Mouse (Mus musculus) limb, embryonic 13.5 days (tissue): Measurements from ENCODE around the gene Tsku. TPM values are rescaled to one million over a fixed set of nuclear protein-coding genes. Genes with fewer than 3 reads are reported as not detected.
A peak's percentile ranks its signal among the peaks of the same experiment; 100 is the strongest.

Experiments
- ATAC-seq: fragments of 200-750 bp; cut with Nextera tagmentation; 2 replicates; pipeline ENCODE4 v1.8.0; 2017; ENCODE audit warnings: low read depth, moderate number of reproducible peaks, moderate TSS enrichment; ENCODE audit not compliant: low FRiP score
- H3K27ac ChIP-seq: fragments of 300-500 bp; sonication (generic); 2 replicates; pipeline ENCODE4 v1.5.1; 2015; ENCODE audit warnings: inconsistent platforms, mild to moderate bottlenecking, moderate library complexity
- H3K27me3 ChIP-seq: fragments of 300-500 bp; sonication (generic); 2 replicates; pipeline ENCODE4 v1.6.1; 2015; ENCODE audit warnings: mild to moderate bottlenecking, inconsistent platforms
- H3K36me3 ChIP-seq: fragments of 300-500 bp; sonication (generic); 2 replicates; pipeline ENCODE4 v1.6.1; 2015; ENCODE audit warnings: inconsistent platforms, mild to moderate bottlenecking, moderate library complexity
- H3K4me1 ChIP-seq: fragments of 300-500 bp; sonication (generic); 2 replicates; pipeline ENCODE4 v1.6.1; 2015; ENCODE audit warnings: inconsistent platforms
- H3K4me2 ChIP-seq: fragments of 300-500 bp; sonication (generic); replicated peaks from 2 replicates; pipeline ENCODE4 v1.6.1; 2015; ENCODE audit warnings: inconsistent platforms, mild to moderate bottlenecking, moderate library complexity
- H3K4me3 ChIP-seq: fragments of 300-500 bp; sonication (generic); 2 replicates; pipeline ENCODE4 v1.5.1; 2015; ENCODE audit warnings: moderate library complexity, mild to moderate bottlenecking, inconsistent platforms
- H3K9ac ChIP-seq: fragments of 300-500 bp; sonication (generic); 2 replicates; pipeline ENCODE4 v1.6.1; 2015; ENCODE audit warnings: mild to moderate bottlenecking, inconsistent platforms
- H3K9me3 ChIP-seq: fragments of 300-500 bp; sonication (generic); 2 replicates; pipeline ENCODE4 v1.6.1; 2016; ENCODE audit warnings: inconsistent platforms
- WGBS: fragments of 180-500 bp; shearing (Covaris S2); methylation state at CpG from one replicate; pipeline ENCODE4 v1.1.7; 2015; 5-methylcytosine and 5-hydroxymethylcytosine counted together
- polyA plus RNA-seq: library from polyadenylated mRNA; unstranded; fragments of >200 nt; fragmentation: Nextera tagmentation; extraction: Ambion mirVana; gene quantifications from 2 replicates; pipeline ENCODE4 v1.2.1, GENCODE M21; 2015

Gene Tsku
- polyA plus RNA-seq, 1 experiment from 2014 or later, result 23.1 TPM

DNA sequence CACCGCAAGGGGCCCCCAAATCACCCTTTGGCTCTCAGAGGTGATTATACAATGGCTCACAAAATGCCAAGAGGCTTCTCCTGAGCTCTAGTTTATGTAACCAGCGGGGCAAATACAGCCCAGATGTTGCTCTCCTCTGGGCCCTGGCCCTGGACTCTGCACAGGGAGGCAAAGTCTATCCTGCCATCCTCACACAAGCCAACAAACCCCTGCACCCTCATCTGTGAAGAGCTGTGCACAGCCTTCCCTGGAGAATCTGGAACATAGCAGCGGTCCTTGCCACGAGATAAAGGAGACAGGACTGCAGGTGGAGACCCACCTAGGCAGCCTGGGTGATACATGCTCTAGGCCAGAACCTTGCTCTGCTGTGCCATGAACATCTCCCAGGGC is 6.2 kb downstream of the Tsku start:
- Histone ChIP-seq H3K27me3 (no peaks in the 10 kb centered on the region), H3K4me1 (peaks cover 68% of the 10 kb centered on the region), H3K27ac (peak overlapping the region; percentile 85), H3K4me3 (peak overlapping the region; percentile 7; the same call in 1 of the 2 replicates), H3K9me3 (no peaks in the 10 kb centered on the region), H3K36me3 (peaks cover 38% of the 10 kb centered on the region), H3K4me2 (peak overlapping the region; percentile 51), H3K9ac (peak overlapping the region; percentile 35; the same call in 1 of the 2 replicates)
- no peak for ATAC-seq
- 21% methylated on average over 4 of the region's 4 CpGs for whole genome bisulfite sequencing

DNA sequence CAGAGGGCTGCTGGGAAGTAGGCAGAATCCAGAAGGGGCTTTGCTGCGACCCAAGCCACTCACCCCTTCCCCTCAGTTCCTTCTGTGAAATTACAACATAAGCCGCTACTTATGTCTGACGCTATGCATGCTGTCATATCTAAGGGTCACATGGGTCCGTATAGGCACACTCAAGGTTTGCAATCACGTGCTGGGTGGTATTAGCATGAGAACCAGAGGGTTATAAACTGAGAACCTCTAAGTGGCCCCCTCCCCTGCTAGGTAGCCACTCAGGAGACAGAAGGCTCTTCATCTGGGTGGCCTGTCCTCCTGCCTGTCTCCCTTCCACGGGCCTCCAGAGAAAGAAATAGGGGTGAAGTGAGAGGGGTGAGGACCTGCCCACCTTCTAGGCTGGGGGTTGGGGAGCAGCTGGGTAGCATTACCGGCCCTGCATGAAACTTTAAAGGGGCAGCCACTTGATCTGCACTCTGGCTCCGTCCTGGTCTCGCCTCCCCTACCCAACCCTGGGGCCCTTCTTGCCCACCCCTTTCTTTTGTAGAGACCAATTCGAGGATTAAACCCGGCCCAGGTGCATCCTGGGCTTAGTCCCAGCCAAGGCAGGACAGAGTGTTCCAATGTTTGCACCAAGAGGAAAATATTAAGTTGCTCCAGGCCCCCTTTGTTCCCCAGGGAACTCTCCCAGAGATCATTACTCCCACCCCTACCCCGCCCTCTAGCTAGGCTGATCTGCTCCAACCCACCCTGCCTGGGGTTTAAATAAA is 6.8 kb downstream of the Tsku start:
- Histone ChIP-seq H3K4me1 (peaks cover 62% of the 10 kb centered on the region), H3K4me2 (peak overlapping the region; percentile 51), H3K9me3 (no peaks in the 10 kb centered on the region), H3K4me3 (peak overlapping the region; percentile 7), H3K27me3 (no peaks in the 10 kb centered on the region), H3K9ac (peak overlapping the region; percentile 35; the same call in 1 of the 2 replicates), H3K36me3 (peaks cover 43% of the 10 kb centered on the region), H3K27ac (peak overlapping the region; percentile 85)
- WGBS, result 13% methylated on average over 12 of the region's 12 CpGs
- peak; percentile 69 for ATAC-seq

- WGBS, result 80% methylated on average over 5 of the region's 5 CpGs
- peak overlapping the region; percentile 85 for H3K27ac ChIP-seq
- peaks cover 43% of the 10 kb centered on the region for H3K36me3 ChIP-seq
- no peak for ATAC-seq
- no peaks in the 10 kb centered on the region for H3K9me3 ChIP-seq
- H3K27me3 ChIP-seq, result no peaks in the 10 kb centered on the region
- H3K4me1 ChIP-seq, result peaks cover 55% of the 10 kb centered on the region
- H3K9ac ChIP-seq, result no peak overlapping the region
- peak overlapping the region; percentile 51; the same call in 1 of the 2 replicates for H3K4me2 ChIP-seq
- H3K4me3 ChIP-seq, result no peak overlapping the region
These were observed 7.5 kb downstream of the Tsku start for GRCm38 (mm10) chr7:98353616-98354015.

GRCm38 (mm10) chr7:98351523-98351922 is 9.6 kb downstream of the Tsku start:
- ATAC-seq, result no peak
- Histone ChIP-seq H3K4me1 (peaks cover 36% of the 10 kb centered on the region), H3K9ac (no peak overlapping the region), H3K9me3 (no peaks in the 10 kb centered on the region), H3K4me3 (no peak overlapping the region), H3K27me3 (no peaks in the 10 kb centered on the region), H3K36me3 (peaks cover 43% of the 10 kb centered on the region), H3K27ac (no peak overlapping the region), H3K4me2 (no peak overlapping the region)
- 92% methylated on average over 3 of the region's 3 CpGs for WGBS

- no peaks in the 10 kb centered on the region for H3K9me3 ChIP-seq
- no peak overlapping the region for H3K4me2 ChIP-seq
- no peaks in the 10 kb centered on the region for H3K27me3 ChIP-seq
- 94% methylated on average over 6 of the region's 6 CpGs for WGBS
- H3K36me3 ChIP-seq, result peaks cover 37% of the 10 kb centered on the region
- peaks cover 19% of the 10 kb centered on the region for H3K4me1 ChIP-seq
- no peak overlapping the region for H3K9ac ChIP-seq
- ATAC-seq, result no peak
- no peak overlapping the region for H3K4me3 ChIP-seq
- no peak overlapping the region for H3K27ac ChIP-seq
These were observed 11.3 kb downstream of the Tsku start for GRCm38 (mm10) chr7:98349821-98350220.

DNA sequence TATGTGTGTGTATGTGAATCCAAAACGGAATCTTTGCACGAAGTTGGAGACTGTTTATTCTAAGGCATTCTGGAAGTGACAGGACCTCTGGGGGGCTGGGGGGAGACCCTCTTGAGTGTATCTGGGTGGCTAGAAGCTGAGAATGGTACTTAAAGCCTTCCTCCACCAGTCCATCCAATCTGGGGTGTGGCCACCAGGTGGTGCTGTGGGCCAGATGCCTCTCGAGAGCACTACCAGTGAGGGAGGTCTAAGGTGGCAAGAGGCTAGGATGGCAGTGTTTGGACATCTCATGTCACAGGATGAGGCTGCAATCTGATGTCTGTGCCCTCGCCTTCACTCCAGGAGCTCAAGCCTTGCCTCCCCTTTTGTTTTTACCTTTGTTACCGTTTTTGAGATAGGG is 12.0 kb downstream of the Tsku start:
- Histone ChIP-seq H3K36me3 (peaks cover 37% of the 10 kb centered on the region), H3K9me3 (no peaks in the 10 kb centered on the region), H3K4me1 (peaks cover 12% of the 10 kb centered on the region), H3K27me3 (no peaks in the 10 kb centered on the region), H3K4me3 (no peak overlapping the region), H3K27ac (no peak overlapping the region), H3K9ac (no peak overlapping the region), H3K4me2 (no peak overlapping the region)
- 21% methylated on average over 5 of the region's 5 CpGs for WGBS
- no peak for ATAC-seq

- no peak for ATAC-seq
- peaks cover 2% of the 10 kb centered on the region; the same call in 1 of the 2 replicates for H3K4me1 ChIP-seq
- 61% methylated on average over 7 of the region's 7 CpGs for WGBS
- H3K4me2 ChIP-seq, result no peak overlapping the region
- H3K4me3 ChIP-seq, result no peak overlapping the region
- no peaks in the 10 kb centered on the region for H3K9me3 ChIP-seq
- H3K9ac ChIP-seq, result no peak overlapping the region
- no peak overlapping the region for H3K27ac ChIP-seq
- peaks cover 36% of the 10 kb centered on the region for H3K36me3 ChIP-seq
- no peaks in the 10 kb centered on the region for H3K27me3 ChIP-seq
These were observed 13.1 kb downstream of the Tsku start for GRCm38 (mm10) chr7:98348043-98348442.

- Histone ChIP-seq H3K4me3 (no peak overlapping the region), H3K4me2 (no peak overlapping the region), H3K9me3 (no peaks in the 10 kb centered on the region), H3K4me1 (peaks cover 2% of the 10 kb centered on the region; the same call in 1 of the 2 replicates), H3K27me3 (peaks cover 4% of the 10 kb centered on the region; the same call in 1 of the 2 replicates), H3K9ac (no peak overlapping the region), H3K27ac (no peak overlapping the region), H3K36me3 (peaks cover 30% of the 10 kb centered on the region)
- 83% methylated on average over 5 of the region's 5 CpGs for WGBS
- ATAC-seq, result no peak
These were observed 13.7 kb downstream of the Tsku start for GRCm38 (mm10) chr7:98347471-98347870.

DNA sequence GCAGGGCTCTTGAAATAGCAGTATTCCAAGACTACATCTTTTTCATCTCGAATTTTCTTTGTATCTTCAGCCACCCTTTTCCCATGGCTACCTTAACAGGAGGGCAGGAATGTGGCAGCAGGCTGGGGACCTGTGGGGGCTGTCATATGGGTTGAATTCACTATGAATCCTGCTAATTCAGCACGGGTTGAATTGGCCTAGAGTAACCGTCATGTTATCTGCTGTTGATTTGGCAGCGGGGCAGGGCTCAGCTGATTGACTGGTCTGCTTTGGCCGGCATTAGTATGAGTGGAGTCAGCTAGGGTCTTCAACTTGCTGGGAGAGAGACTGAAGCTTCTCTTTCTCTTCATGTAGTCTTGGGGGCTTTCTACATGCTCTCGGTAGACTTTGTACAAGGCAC is 16.1 kb downstream of the Tsku start:
- peaks cover 9% of the 10 kb centered on the region; the same call in 1 of the 2 replicates for H3K27me3 ChIP-seq
- no peak overlapping the region for H3K9ac ChIP-seq
- no peak overlapping the region for H3K27ac ChIP-seq
- H3K36me3 ChIP-seq, result peaks cover 6% of the 10 kb centered on the region
- H3K4me3 ChIP-seq, result no peak overlapping the region
- no peak for ATAC-seq
- no peak overlapping the region for H3K4me2 ChIP-seq
- H3K4me1 ChIP-seq, result peaks cover 2% of the 10 kb centered on the region; the same call in 1 of the 2 replicates
- no peaks in the 10 kb centered on the region for H3K9me3 ChIP-seq
- WGBS, result 53% methylated on average over 6 of the region's 6 CpGs

GRCm38 (mm10) chr7:98344361-98344760 is 16.8 kb downstream of the Tsku start:
- WGBS, result 14% methylated on average over 3 of the region's 3 CpGs
- no peak for ATAC-seq
- no peaks in the 10 kb centered on the region for H3K36me3 ChIP-seq
- peaks cover 2% of the 10 kb centered on the region; the same call in 1 of the 2 replicates for H3K4me1 ChIP-seq
- no peak overlapping the region for H3K27ac ChIP-seq
- no peak overlapping the region for H3K9ac ChIP-seq
- H3K27me3 ChIP-seq, result peaks cover 9% of the 10 kb centered on the region; the same call in 1 of the 2 replicates
- no peak overlapping the region for H3K4me2 ChIP-seq
- no peak overlapping the region for H3K4me3 ChIP-seq
- H3K9me3 ChIP-seq, result no peaks in the 10 kb centered on the region

DNA sequence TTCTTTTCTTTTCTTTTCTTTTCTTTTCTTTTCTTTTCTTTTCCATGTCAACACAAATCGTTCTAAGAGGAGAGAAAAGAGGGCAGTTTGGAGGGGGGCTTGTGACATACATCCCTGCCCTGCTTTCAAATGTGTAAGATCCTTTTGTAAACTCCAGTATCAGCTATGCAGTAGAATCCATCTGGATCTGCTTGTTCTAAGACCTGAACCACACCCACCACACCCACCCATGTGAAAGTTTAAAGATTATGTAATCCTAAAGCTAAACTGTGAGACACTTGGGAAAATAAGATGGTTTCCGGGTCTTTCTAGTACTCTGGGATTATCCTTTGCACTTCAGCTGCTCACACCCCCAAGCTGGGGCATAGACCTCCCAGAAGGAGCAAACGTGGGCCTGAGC is 18.9 kb downstream of the Tsku start:
- Histone ChIP-seq H3K27me3 (peaks cover 9% of the 10 kb centered on the region; the same call in 1 of the 2 replicates), H3K9me3 (no peaks in the 10 kb centered on the region), H3K4me3 (no peak overlapping the region), H3K4me1 (no peaks in the 10 kb centered on the region), H3K9ac (no peak overlapping the region), H3K36me3 (no peaks in the 10 kb centered on the region), H3K27ac (no peak overlapping the region), H3K4me2 (no peak overlapping the region)
- ATAC-seq, result no peak
- 59% methylated on average over 3 of the region's 3 CpGs for WGBS

GRCm38 (mm10) chr7:98341475-98341874 is 19.7 kb downstream of the Tsku start:
- Histone ChIP-seq H3K4me3 (peak overlapping the region; percentile 42), H3K27ac (no peak overlapping the region), H3K9ac (peak overlapping the region; percentile 69), H3K4me1 (no peaks in the 10 kb centered on the region), H3K9me3 (no peaks in the 10 kb centered on the region), H3K36me3 (no peaks in the 10 kb centered on the region), H3K27me3 (peaks cover 9% of the 10 kb centered on the region; the same call in 1 of the 2 replicates), H3K4me2 (peak overlapping the region; percentile 72)
- 3% methylated on average over 13 of the region's 13 CpGs for WGBS
- peak; percentile 70 for ATAC-seq
